Mouse (Mus musculus): ENCODE data around the gene Cchcr1.

DNA sequence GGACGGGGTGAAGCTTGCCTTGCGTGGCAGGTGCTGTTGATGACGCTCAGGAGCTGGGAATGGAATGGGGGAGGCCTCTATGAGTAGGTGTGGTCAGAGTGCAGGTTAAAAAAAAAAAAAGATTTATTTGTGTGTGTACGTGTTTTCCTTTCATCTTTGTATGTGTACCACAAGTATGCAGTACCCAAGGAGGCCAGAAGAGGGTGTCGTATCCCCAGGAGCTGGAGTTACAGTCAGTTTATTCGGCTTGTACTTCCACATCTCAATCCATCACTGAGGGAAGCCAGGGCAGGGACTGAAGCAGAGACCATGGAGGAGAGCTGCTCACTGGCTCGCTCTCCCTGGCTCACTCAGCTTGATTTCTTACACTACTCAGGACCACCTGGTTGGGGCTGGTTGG lies 54.6 kb downstream of the Cchcr1 start:
- no peak for TF ChIP-seq CTCF (IDR thresholded peaks at IDR 0.05; ENCODE audit: control insufficient read depth, insufficient read depth, low read length)
- no peak for TF ChIP-seq POLR2A (IDR thresholded peaks at IDR 0.05; ENCODE audit: borderline replicate concordance, control insufficient read depth, low read depth, low read length)

All from bone marrow, adult 2 months (tissue).